Mouse (Mus musculus) heart, adult 8-10 months (tissue): ENCODE measurements around the gene Tubb2b. TPM values are rescaled to one million over a fixed set of nuclear protein-coding genes. Genes with fewer than 3 reads are reported as not detected.
A peak's percentile ranks its signal among the peaks of the same experiment; 100 is the strongest.
"Not testable (repeated sequence)": the region's sequence is repeated elsewhere in the genome, so short reads cannot be mapped to it uniquely, and the experiment has no call there.

Experiments
- DNase-seq: peaks from one replicate; pipeline ENCODE4 v3.0.0; 2022; ENCODE audit warnings: low spot score
- total RNA-seq, 4 experiments: library from RNA; stranded (reverse); gene quantifications; 2 replicates each; pipeline ENCODE4 v1.2.4; 2022

Tubb2b gene
- total RNA-seq, 4 experiments from 2014 or later: 2.3 to 5.9 (median 4.3) TPM

GRCm38 (mm10) chr13:34106999-34107398 lies 23.3 kb downstream of the Tubb2b start:
- no peak for DNase-seq

DNA sequence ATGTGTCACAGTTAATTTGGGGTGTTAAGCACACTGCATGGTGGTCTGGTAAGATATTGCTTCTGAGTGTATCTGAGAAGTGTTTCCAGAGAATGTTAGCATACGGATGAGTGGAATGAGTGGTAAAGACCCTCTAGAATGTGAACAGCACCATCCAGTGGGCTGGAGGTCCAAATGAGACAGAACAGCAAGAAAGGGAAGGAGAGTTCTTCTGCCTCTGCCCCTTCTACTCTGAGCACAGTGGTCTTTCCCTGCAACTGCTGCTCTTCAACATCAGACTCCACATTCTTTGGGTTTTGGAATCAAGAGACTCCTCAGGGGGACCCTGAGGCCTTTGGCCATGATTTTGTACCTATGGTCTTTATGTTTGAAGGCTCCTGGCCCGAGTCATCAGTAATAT lies 24.0 kb downstream of the Tubb2b start:
- DNase-seq: no peak

GRCm38 (mm10) chr13:34105364-34105763 lies 24.9 kb downstream of the Tubb2b start:
- DNase-seq: peak; percentile 53

DNA sequence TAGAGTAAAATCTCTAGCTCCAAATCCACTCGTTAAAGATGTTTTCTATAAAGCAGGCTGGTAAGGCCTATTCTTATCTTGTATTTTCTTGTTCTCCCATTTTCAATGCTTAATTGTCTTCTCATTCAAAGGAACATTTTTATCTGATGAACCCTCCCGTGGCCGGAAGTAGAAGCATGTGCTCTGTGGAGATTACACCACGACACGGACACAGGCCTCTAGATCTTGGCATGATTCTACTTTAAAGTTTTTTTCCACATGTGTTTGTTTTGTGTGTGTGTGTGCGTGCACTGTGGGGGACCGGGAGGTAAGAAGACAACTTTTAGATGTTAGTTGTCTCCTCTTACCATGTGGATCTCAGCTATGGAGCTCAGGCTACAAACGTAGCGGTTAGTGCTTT lies 28.4 kb downstream of the Tubb2b start:
- peak; percentile 57 for DNase-seq

GRCm38 (mm10) chr13:34101247-34101646 lies 29.0 kb downstream of the Tubb2b start:
- DNase-seq: no peak

GRCm38 (mm10) chr13:34100733-34101132 lies 29.5 kb downstream of the Tubb2b start:
- no peak for DNase-seq

- DNase-seq: no peak
Measured at GRCm38 (mm10) chr13:34097086-34097485, 33.2 kb downstream of the Tubb2b start.

- peak; percentile 76 for DNase-seq
Measured at GRCm38 (mm10) chr13:34096455-34096854, 33.8 kb downstream of the Tubb2b start.

GRCm38 (mm10) chr13:34095542-34096435 lies 34.5 kb downstream of the Tubb2b start:
- peak; percentile 69 for DNase-seq

DNA sequence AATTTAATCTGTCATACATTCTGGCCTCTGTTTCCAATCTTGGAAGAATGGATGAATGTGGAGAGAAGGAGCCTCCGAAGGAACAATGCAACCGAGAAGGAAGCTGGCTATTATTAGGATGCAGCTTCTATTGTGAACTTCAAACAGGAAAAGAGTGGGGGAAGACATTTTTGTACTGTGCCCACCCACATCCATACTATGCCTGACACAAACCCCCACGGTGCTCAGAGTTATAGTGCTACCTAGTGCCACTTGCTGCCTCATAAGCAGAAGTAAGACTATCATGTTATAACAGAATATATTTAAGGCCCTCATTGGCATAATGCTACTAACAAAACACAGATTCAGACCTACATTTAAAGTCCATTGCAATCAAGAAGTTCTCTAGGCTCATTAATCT lies 40.9 kb downstream of the Tubb2b start:
- no peak for DNase-seq

DNA sequence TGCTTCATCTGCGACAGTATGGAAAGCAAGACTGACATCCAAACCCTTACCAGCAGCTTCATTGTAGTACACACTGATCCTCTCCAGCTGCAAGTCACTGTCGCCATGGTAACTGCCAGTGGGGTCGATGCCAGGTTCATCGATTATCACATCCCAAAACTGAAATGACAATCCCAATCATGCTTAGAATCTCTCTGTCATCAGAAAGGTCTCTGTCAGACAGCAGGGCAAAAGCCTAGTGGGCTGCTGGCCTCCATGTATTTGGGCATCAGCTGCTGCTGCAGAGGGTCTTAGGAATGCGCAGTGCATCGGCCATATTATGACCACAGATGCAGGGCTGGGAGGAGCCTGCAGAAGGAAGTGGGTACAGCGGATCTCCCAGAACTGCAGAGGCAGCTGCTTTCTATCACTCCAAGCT lies 41.4 kb downstream of the Tubb2b start:
- no peak for DNase-seq

GRCm38 (mm10) chr13:34088201-34088649 lies 42.0 kb downstream of the Tubb2b start:
- DNase-seq: not testable (repeated sequence)

DNA sequence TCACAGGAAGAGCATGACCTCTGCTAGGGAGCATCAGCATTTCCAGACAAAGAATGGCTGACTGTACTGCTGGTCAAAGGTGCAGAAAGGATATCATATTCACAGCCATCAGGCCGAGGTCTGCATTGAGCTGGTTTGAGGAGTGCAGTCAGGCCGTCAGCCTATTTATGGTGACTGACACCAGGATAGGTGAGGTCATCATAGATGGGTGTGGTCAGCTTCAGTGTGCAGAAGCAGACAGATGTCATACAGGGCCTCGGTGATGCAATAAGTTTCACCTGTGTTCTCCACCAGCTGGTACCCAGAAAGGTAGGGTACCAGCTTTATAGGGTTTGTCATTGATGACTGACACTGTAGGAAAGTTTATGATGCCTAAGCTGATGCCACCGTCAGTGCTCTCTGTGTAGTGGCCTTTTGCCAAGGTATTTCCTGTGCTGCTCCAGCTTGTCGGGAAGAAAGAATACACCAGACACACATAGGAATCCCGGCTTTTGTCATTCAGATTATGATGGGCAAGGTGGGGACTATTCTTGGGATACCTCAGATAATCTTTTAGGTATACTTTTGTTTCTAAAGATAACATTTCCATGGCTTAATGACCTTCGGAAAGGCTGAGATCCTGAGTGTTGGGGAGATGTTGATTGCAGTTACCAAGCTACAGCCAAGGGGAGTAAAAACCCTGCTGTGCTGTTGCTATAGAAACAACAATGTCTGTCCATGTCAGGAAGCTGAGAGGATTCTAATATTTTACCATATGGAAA lies 43.0 kb downstream of the Tubb2b start:
- DNase-seq: no peak

DNA sequence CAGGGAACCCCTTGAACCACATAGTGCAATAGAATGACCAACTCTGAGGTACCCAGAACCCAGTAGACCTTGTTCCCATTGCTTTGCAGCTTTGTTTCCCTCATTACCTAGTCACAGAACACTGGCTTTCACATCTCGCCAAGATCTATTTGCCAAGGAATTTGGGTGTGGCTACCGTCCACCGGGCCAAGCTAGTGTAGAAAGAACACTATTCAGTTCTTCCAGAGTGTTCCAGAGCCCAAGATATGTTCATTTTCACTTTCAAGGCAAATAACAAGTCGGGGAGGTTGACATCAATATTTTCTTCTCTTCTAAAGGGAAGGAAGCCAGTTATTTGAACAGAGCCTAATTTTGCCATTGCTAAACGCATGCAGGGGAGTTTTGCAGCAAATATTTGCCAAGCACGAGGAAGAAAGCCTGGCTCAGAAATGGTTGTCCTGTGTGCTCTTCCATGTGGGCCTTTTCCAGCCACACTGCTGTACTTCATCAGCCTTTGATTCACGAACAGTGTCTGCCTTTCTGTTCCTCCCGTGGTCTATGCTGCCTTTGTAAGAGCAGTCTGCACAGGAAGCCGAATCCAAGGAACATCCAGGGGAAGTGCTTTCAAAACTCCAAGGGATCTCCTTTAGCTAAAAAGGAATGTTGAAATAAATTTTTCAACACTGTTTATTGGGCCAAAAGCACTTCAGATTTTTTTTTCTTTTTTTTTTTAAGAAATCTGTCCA lies 46.1 kb downstream of the Tubb2b start:
- DNase-seq: peak; percentile 89

DNA sequence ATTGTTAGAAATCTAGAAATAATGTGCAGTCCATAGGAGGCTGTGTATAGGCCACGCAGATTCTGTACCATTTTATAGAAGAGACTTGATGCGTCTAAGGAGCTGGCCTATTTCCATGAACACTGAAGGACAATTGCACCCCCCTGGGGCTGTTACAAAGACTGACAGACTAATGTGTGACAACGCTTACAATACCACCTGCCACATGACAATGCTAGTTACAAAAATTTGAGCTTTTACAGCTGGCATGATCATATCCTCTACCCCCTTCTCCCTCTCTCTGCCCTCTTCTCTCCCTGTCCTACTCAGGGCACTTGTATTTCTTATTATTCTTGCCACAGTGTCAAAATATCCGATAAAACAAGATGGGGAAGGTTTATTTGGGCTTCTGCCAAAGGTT lies 48.3 kb downstream of the Tubb2b start:
- DNase-seq: no peak

GRCm38 (mm10) chr13:34079801-34080200 lies 50.5 kb downstream of the Tubb2b start:
- no peak for DNase-seq

DNA sequence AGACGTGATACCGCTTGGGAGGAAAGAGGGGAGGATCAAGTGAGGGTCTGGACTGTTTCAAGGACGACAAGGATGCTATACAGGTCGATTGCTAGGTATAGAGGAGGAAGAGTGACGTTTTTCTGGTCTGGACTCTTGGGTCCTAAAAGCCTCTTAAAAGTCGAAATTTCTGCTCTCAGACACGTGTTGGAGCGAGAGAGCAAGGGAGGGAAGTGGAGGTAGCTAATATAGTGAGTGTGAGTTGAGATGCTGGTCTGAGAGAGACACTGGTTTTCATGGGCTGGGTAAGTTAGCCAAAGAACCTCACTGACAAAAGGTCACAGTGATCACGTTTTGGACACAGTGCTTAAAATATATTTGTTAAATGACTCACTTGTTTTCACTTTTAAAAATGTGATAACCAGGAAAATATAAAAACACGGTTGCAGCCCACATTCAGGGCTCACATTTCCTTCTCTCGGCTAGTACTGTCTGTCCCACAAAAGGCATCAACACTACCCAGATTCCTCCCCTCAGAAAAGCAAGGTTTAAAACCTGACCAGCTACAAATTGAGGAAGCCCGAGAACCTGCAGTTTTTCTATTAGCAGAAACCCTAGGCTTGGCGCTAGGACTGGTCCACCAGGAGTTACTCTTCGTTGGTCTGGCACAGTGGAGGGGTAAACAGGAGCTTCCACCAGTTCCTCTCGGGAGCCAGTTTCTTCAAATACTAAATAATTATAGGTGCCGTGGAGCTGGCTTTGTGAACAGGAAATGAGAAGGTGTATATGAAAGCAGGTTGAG lies 51.6 kb downstream of the Tubb2b start:
- DNase-seq: no peak

- DNase-seq: peak; percentile 96
Measured at GRCm38 (mm10) chr13:34077492-34078271, 52.6 kb downstream of the Tubb2b start, which contains the start of gene Tubb2a. Tubb2a (minus strand) TSS chr13:34078007.
